Comparison of ENCODE assay signal across 31 mouse cellular contexts in genomic region chr11:83568786-83569185, GRCm38 (mm10). TPM values are rescaled to one million over a fixed set of nuclear protein-coding genes. Genes with fewer than 3 reads are reported as not detected.
"Had no signal": no experiment of that assay in that cellular context is flagged by ENCODE, and none has a peak within 500 bp of the region (broad histone marks: within the 10 kb centered on the region; RNA-seq: fewer than 3 reads in every experiment).

No protein-coding gene starts in this region.

- H3K9ac ChIP-seq: liver, embryonic 13.5 days; midbrain, embryonic 12.5 days; neural tube, embryonic 12.5 days; neural tube, embryonic 15.5 days; stomach, embryonic 15.5 days had no signal

- H3K4me1 ChIP-seq: midbrain, embryonic 12.5 days; neural tube, embryonic 12.5 days; neural tube, embryonic 15.5 days; stomach, embryonic 15.5 days had no signal

- H3K27me3 ChIP-seq: liver, embryonic 13.5 days; midbrain, embryonic 12.5 days; neural tube, embryonic 12.5 days; neural tube, embryonic 15.5 days; stomach, embryonic 15.5 days had no signal

- H3K36me3 ChIP-seq: liver, embryonic 13.5 days; midbrain, embryonic 12.5 days; neural tube, embryonic 12.5 days; neural tube, embryonic 15.5 days; stomach, embryonic 15.5 days had no signal

- H3K4me3 ChIP-seq: left cerebral cortex, adult 2 months; liver, embryonic 13.5 days; midbrain, embryonic 12.5 days; neural tube, embryonic 12.5 days; neural tube, embryonic 15.5 days; stomach, embryonic 15.5 days had no signal

- DNase-seq: kidney, adult 18-20 months; kidney, adult 9 months; kidney, postnatal 25 days; layer of hippocampus, postnatal 36 days; liver, embryonic 13.5 days; lung, adult 2 months; lung, postnatal 14 days; lung, postnatal 4 days; right cerebral cortex, adult 18-20 months; right cerebral cortex, postnatal 14 days; spleen, adult 18-20 months; thymus, postnatal 14 days; thymus, postnatal 4 days had no signal

- H3K9me3 ChIP-seq: liver, embryonic 13.5 days; midbrain, embryonic 12.5 days; neural tube, embryonic 12.5 days; neural tube, embryonic 15.5 days; stomach, embryonic 15.5 days had no signal

- ATAC-seq: intestine, embryonic 16.5 days had no signal

- H3K4me2 ChIP-seq: liver, embryonic 13.5 days; midbrain, embryonic 12.5 days; neural tube, embryonic 12.5 days; neural tube, embryonic 15.5 days; stomach, embryonic 15.5 days had no signal

- H3K27ac ChIP-seq: kidney, postnatal 0 days; left cerebral cortex, adult 2 months; liver, embryonic 13.5 days; midbrain, embryonic 12.5 days; neural tube, embryonic 12.5 days; neural tube, embryonic 15.5 days; stomach, embryonic 15.5 days had no signal

RNA-seq across cellular contexts. Expression of gene Ccl5, which starts 38.5 kb away (rescaled TPM):
- total RNA-seq: layer of hippocampus, postnatal 10 days; layer of hippocampus, postnatal 36 days; left cerebral cortex, adult 2 months; left cerebral cortex, postnatal 10 days; left cerebral cortex, postnatal 36 days; midbrain, postnatal 0 days had no signal
- polyA plus RNA-seq: limb, embryonic 11.5 days; midbrain, embryonic 12.5 days; midbrain, postnatal 0 days; neural tube, embryonic 12.5 days; neural tube, embryonic 15.5 days had no signal

RNA-seq across cellular contexts. Expression of gene Heatr9, which starts 46.8 kb away (rescaled TPM):
- total RNA-seq: layer of hippocampus, adult 8-10 months; layer of hippocampus, postnatal 10 days; layer of hippocampus, postnatal 36 days; left cerebral cortex, adult 2 months; left cerebral cortex, postnatal 10 days; left cerebral cortex, postnatal 36 days; liver, adult 2 months; megakaryocyte progenitor cell, adult 5-6 weeks; midbrain, postnatal 0 days had no signal
- polyA plus RNA-seq: intestine, embryonic 16.5 days; kidney, postnatal 0 days; limb, embryonic 11.5 days; limb, embryonic 14.5 days; liver, adult 2 months; liver, embryonic 13.5 days; liver, embryonic 16.5 days; lung, embryonic 16.5 days; midbrain, embryonic 12.5 days; midbrain, postnatal 0 days; neural tube, embryonic 12.5 days; neural tube, embryonic 15.5 days; stomach, embryonic 15.5 days had no signal
